Mouse (Mus musculus): ENCODE data around the gene Tbl3.

- no peak for TF ChIP-seq POLR2A (IDR thresholded peaks at IDR 0.05; ENCODE audit: control insufficient read depth, low read depth, low read length)
- no peak for TF ChIP-seq CTCF (IDR thresholded peaks at IDR 0.05; ENCODE audit: control insufficient read depth, insufficient read depth, insufficient replicate concordance, low read depth, low read length)
Measured at GRCm38 (mm10) chr17:24651835-24652234, 55.6 kb downstream of the Tbl3 start.
